Mouse (Mus musculus) E14TG2a.4 (cell line): ENCODE data around the gene Ttc28.

ENCODE experiments used
- CTCF ChIP-seq: conservative IDR thresholded peaks from 2 replicates; pipeline ENCODE4 v1.5.1; 2014; ENCODE audit warnings: low read length
- NANOG ChIP-seq: IDR thresholded peaks from 2 replicates; pipeline ENCODE4 v1.6.1; 2014; ENCODE audit warnings: borderline replicate concordance, low read length, mixed read lengths
- POU5F1 ChIP-seq: IDR thresholded peaks from 2 replicates; pipeline ENCODE4 v1.6.1; 2014; ENCODE audit warnings: low read length, borderline replicate concordance

- TF ChIP-seq CTCF (peak; percentile 18; the same call in 1 of the 2 replicates), POU5F1 (no peak), NANOG (no peak)
Observed at GRCm38 (mm10) chr5:111304730-111305129, 425.1 kb downstream of the Ttc28 start.
